Mouse (Mus musculus): ENCODE measurements around the gene Olfr766-ps1.

DNA sequence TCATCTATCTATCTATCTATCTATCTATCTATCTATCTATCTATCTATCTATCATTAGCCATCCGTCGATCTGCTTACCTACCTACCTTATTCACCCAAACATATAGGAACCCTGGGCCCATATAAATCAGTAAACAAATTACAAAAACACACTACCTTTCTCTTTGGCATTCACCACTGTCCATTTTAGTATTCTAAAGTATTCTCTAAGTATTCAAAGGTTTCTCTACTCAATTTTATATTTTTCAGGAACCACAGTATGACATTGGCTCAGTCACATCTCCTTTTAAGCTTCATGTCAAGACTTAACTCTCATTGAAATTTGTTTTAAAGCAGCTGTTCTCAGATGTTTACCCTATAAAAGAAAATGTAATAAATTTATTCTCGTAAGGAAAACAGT, 46.4 kb upstream of the Olfr766-ps1 start:
- TF ChIP-seq CTCF (IDR thresholded peaks at IDR 0.05; ENCODE audit: low read depth): no peak
- no peak for TF ChIP-seq EP300 (IDR thresholded peaks at IDR 0.05; ENCODE audit: low read depth)
